Mouse (Mus musculus): ENCODE measurements at regions not wholly inside any gene's neighbourhood (a gene's known extent, or its start where the extent isn't known, plus 50 kb on each side); places are given as distances from the start of the nearest gene placed in this dataset.

DNA sequence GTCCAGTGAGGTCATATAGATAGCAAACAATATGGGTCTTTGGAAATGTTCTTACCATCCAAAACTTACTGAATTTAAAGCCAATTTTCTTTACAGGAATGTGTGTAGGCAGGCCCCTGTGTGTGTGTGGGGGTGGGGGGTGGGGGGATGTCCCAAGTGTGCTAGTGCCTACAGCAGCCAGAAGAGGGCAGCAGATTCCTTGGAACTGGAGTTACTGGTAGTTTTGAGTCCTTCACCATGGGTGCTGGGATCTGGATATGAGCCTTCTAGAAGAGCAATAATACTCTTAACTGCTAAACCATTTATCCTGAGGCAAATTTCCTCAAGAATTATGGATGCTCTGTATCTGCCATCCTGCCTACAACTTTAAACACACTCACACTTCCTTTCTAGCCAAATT is 456.4 kb upstream of the Gabra5 start:
- H3K27me3 ChIP-seq (ENCODE audit: control insufficient read depth, insufficient read depth, low read length) = no peaks in the 10 kb centered on the region
- DNase-seq (ENCODE audit: extremely low read depth, low read depth, low spot score) = no peak
- H3K79me2 ChIP-seq (ENCODE audit: control insufficient read depth, insufficient read depth, low read length) = no peaks in the 10 kb centered on the region
- no peak overlapping the region for H3K9ac ChIP-seq (ENCODE audit: low read depth, low read length)
- no peak overlapping the region for H3K27ac ChIP-seq (replicated peaks; ENCODE audit: insufficient read depth, low read depth, low read length)
- H3K4me3 ChIP-seq (ENCODE audit: insufficient read depth, low read depth, low read length) = no peak overlapping the region
- H3K36me3 ChIP-seq (ENCODE audit: control insufficient read depth, insufficient read depth, low read length) = no peaks in the 10 kb centered on the region
- TF ChIP-seq CTCF (IDR thresholded peaks at IDR 0.05; ENCODE audit: low read depth, low read length) (no peak), POLR2A (IDR thresholded peaks at IDR 0.05; ENCODE audit: extremely low read depth, insufficient read depth, low read length) (no peak)
- H3K4me1 ChIP-seq (ENCODE audit: control insufficient read depth, insufficient read depth, low read length) = no peaks in the 10 kb centered on the region

GRCm38 (mm10) chr7:57958871-57959270 is 449.0 kb upstream of the Gabra5 start:
- no peaks in the 10 kb centered on the region for H3K36me3 ChIP-seq (ENCODE audit: control insufficient read depth, insufficient read depth, low read length)
- H3K4me3 ChIP-seq (ENCODE audit: insufficient read depth, low read depth, low read length) = no peak overlapping the region
- H3K9ac ChIP-seq (ENCODE audit: low read depth, low read length) = no peak overlapping the region
- no peaks in the 10 kb centered on the region for H3K27me3 ChIP-seq (ENCODE audit: control insufficient read depth, insufficient read depth, low read length)
- H3K4me1 ChIP-seq (ENCODE audit: control insufficient read depth, insufficient read depth, low read length) = no peaks in the 10 kb centered on the region
- DNase-seq (ENCODE audit: extremely low read depth, low read depth, low spot score) = no peak
- H3K79me2 ChIP-seq (ENCODE audit: control insufficient read depth, insufficient read depth, low read length) = no peaks in the 10 kb centered on the region
- no peak for TF ChIP-seq CTCF (IDR thresholded peaks at IDR 0.05; ENCODE audit: low read depth, low read length)
- TF ChIP-seq POLR2A (IDR thresholded peaks at IDR 0.05; ENCODE audit: extremely low read depth, insufficient read depth, low read length) = no peak
- no peak overlapping the region for H3K27ac ChIP-seq (replicated peaks; ENCODE audit: insufficient read depth, low read depth, low read length)
